Mouse (Mus musculus): Measurements from ENCODE around the gene Asb9.

The Asb9 gene

GRCm38 (mm10) chrX:164505709-164506498, at the start of gene Asb9:
TSS of gene Asb9 (plus strand) at chrX:164506327.
- DNase-seq, result no peak

GRCm38 (mm10) chrX:164459205-164459878, 46.8 kb upstream of the Asb9 start:
- DNase-seq, result no peak

- DNase-seq, result no peak
Observed at GRCm38 (mm10) chrX:164502258-164502657, 3.9 kb upstream of the Asb9 start.

GRCm38 (mm10) chrX:164507068-164507467, 941 bp downstream of the Asb9 start:
- DNase-seq, result no peak

GRCm38 (mm10) chrX:164508728-164509127, 2.6 kb downstream of the Asb9 start:
- no peak for DNase-seq

- DNase-seq, result no peak
Observed at GRCm38 (mm10) chrX:164522138-164522537, 16.0 kb downstream of the Asb9 start.

GRCm38 (mm10) chrX:164526566-164526965, 20.4 kb downstream of the Asb9 start:
- no peak for DNase-seq

- no peak for DNase-seq
Observed at GRCm38 (mm10) chrX:164541436-164542317, 35.5 kb downstream of the Asb9 start.

GRCm38 (mm10) chrX:164570195-164570594, 64.1 kb downstream of the Asb9 start:
- no peak for DNase-seq

- no peak for DNase-seq
Observed at GRCm38 (mm10) chrX:164576967-164577366, 70.8 kb downstream of the Asb9 start.
